Mouse (Mus musculus): ENCODE data around the gene Slc44a3.

GRCm38 (mm10) chr3:121443861-121444271 lies 88.3 kb downstream of the Slc44a3 start:
- TF ChIP-seq POLR2A (IDR thresholded peaks at IDR 0.05; ENCODE audit: insufficient read length, low read depth) (no peak), TCF12 (IDR thresholded peaks at IDR 0.05; ENCODE audit: insufficient read depth, poor library complexity, severe bottlenecking) (no peak), POLR2AphosphoS2 (IDR thresholded peaks at IDR 0.05; ENCODE audit: insufficient read length, low read depth) (no peak), MYOD1 (IDR thresholded peaks at IDR 0.05; ENCODE audit: control insufficient read depth in 1 of 3, insufficient read length in 2 of 3, low read depth in 2 of 3) (no peak), USF1 (IDR thresholded peaks at IDR 0.05; ENCODE audit: low read depth) (no peak), MAX (IDR thresholded peaks at IDR 0.05; ENCODE audit: low read depth) (no peak), CEBPB (IDR thresholded peaks at IDR 0.05; ENCODE audit: insufficient read depth, poor library complexity, severe bottlenecking) (no peak), SRF (IDR thresholded peaks at IDR 0.05; ENCODE audit: control insufficient read depth, insufficient read length, low read depth) (no peak)

All from myocyte (in vitro differentiated cells).